Mouse (Mus musculus): ENCODE measurements at regions not wholly inside any gene's neighbourhood (a gene's known extent, or its start where the extent isn't known, plus 50 kb on each side); places are given as distances from the start of the nearest gene placed in this dataset.

GRCm38 (mm10) chr3:61740088-61740487 lies 374.3 kb upstream of the B430305J03Rik start:
- no peak for DNase-seq (ENCODE audit: extremely low read depth, insufficient read length, low spot score)

DNA sequence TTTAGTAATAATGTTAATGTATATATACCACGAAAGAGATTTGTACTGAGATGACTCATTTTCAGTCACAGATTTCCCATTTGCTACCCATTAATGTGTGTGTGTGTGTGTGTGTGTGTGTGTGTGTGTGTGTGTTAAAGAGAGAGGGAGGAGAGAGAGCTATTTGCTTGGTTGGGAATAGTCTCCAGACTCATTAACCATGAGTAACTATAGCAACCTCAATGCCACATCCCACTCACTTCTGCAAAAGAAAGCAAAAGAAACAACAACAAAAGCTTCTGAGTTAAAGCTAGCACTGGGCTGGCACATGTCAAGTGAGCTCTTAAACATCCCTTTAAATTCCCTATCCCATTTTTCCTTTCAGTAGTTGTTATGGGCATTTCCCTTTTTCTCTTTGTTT lies 372.8 kb upstream of the B430305J03Rik start:
- DNase-seq (ENCODE audit: extremely low read depth, insufficient read length, low spot score): no peak

- no peak for DNase-seq (ENCODE audit: extremely low read depth, insufficient read length, low spot score)
Observed at GRCm38 (mm10) chr3:61716785-61717184, 351.0 kb upstream of the B430305J03Rik start.

GRCm38 (mm10) chr3:61687933-61688705 lies 322.4 kb upstream of the B430305J03Rik start:
- no peak for DNase-seq (ENCODE audit: extremely low read depth, insufficient read length, low spot score)

GRCm38 (mm10) chr3:61670874-61671273 lies 305.1 kb upstream of the B430305J03Rik start:
- DNase-seq (ENCODE audit: extremely low read depth, insufficient read length, low spot score): no peak

GRCm38 (mm10) chr3:61656143-61656542 lies 290.4 kb upstream of the B430305J03Rik start:
- DNase-seq (ENCODE audit: extremely low read depth, insufficient read length, low spot score): no peak

- DNase-seq (ENCODE audit: extremely low read depth, insufficient read length, low spot score): no peak
Observed at GRCm38 (mm10) chr3:61628535-61628934, 262.8 kb upstream of the B430305J03Rik start.

GRCm38 (mm10) chr3:61628099-61628498 lies 262.3 kb upstream of the B430305J03Rik start:
- no peak for DNase-seq (ENCODE audit: extremely low read depth, insufficient read length, low spot score)

DNA sequence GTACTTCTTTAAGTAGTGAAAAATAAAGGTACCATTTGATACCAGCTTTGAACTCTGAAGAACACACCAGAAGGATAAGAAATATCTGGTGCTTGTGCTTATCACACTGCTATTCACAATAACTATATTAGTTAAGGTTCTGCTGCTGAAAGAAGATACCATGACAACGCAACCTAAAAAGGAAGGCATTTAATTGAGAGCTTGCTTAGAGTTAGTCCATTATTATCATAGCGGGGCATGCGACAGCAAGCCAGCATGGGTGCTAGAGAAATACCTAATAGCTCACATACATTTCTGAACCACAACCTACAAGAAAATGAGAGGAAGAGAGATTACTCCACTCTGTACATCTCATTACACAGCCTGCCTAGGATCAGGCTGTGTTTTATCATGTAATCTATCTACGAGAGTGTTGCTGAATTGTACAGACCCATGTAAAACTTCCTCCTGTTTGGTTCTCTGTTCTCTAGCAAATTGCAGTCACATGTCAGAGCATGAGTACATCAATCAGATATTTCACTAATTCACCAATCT lies 258.3 kb upstream of the B430305J03Rik start:
- DNase-seq (ENCODE audit: extremely low read depth, insufficient read length, low spot score): no peak

GRCm38 (mm10) chr3:61605469-61605868 lies 239.7 kb upstream of the B430305J03Rik start:
- DNase-seq (ENCODE audit: extremely low read depth, insufficient read length, low spot score): no peak

DNA sequence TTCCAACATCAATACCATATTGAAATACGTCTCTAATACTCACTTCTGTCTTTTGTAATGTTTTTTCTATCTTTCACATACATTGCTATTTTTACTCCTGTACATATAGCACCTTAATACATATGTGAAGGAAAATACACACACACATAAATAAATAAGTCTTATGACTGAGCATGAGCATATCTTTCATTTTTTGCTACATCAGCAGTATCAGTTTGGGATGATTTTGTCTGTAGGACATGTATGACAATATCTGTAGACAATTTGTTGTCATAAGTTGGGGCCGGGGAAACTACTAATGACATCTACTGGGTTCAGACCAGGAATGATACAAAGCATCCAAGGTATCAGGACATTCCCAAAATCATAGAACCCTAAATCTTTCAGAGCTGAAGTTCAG lies 237.1 kb upstream of the B430305J03Rik start:
- DNase-seq (ENCODE audit: extremely low read depth, insufficient read length, low spot score): no peak

DNA sequence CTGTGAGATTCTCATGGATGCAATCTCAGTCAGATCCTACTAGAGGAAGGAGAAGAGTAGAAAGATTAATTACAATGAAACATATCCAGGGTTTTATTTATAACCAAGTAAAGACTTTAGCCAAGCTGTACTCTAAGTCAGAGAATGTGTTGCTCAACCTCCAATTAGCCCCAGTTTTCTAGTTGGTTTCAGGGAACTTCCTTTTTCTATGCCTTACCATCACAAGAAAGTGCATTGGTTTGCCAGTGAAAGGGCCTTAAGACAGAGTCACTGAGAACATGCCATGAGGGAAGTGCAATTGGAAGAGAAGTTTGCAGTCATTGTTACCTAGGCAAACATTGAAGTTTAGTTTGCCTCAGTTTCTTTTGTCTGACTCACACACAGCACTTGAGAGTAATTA lies 229.8 kb upstream of the B430305J03Rik start:
- no peak for DNase-seq (ENCODE audit: extremely low read depth, insufficient read length, low spot score)

DNA sequence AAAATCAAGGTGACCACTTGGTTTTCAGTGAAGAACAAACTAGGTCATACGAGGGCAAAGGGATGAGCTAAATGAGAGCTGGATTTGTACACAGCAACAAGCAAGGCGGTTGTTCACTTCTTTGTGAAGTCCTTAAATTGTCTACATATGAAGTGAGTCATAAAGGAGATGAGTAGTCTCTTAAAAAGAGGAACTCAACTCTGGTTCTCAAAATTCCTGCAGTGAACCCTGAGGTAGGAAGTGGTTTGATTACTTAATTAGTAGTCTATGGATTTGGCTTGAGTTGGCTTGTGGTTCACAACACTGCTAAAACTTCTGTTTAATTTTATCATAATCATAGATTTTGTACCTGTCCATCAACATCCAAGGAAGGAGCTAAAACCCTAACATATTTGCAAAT lies 226.6 kb upstream of the B430305J03Rik start:
- no peak for DNase-seq (ENCODE audit: extremely low read depth, insufficient read length, low spot score)

DNA sequence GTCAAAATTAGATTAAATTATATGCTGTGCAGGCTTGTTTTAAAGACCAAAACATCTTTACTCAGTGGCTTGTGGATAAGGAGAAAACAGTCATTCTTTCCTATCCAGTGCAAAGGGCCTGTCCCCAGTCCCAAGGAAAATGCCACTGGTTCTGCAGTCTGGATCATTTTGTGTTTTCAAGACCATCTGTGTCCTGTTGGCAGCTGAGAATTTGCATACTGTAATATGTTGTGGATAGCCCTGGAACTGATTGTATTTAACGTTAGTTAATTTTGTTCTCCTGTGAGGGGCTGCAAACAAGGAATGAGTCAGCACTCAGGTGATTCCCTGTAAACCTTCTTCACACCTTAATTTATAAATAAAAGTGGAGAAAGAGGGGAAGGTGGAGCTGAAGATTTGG lies 217.9 kb upstream of the B430305J03Rik start:
- no peak for DNase-seq (ENCODE audit: extremely low read depth, insufficient read length, low spot score)

- DNase-seq (ENCODE audit: extremely low read depth, insufficient read length, low spot score): no peak
Observed at GRCm38 (mm10) chr3:61582927-61583326, 217.2 kb upstream of the B430305J03Rik start.

DNA sequence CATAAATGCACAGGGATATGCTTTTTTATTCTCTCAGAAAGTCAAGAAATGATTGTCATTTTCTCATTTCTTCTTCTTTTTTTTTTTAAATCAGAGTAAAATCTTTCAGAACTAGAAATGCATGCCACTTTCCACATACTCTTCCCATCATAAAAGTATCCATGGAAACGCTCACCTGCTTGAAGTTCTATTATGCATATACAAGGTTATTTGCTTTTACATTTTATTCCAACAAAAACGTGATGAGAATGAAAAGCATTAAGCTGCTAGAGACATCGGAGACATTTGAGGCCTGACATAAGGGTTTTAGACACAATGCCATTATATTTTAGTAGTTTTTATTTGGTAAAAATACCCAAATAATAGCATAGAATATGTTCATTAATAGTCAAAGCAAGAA lies 214.5 kb upstream of the B430305J03Rik start:
- no peak for DNase-seq (ENCODE audit: extremely low read depth, insufficient read length, low spot score)

- DNase-seq (ENCODE audit: extremely low read depth, insufficient read length, low spot score): no peak
Observed at GRCm38 (mm10) chr3:61537113-61537512, 171.4 kb upstream of the B430305J03Rik start.

DNA sequence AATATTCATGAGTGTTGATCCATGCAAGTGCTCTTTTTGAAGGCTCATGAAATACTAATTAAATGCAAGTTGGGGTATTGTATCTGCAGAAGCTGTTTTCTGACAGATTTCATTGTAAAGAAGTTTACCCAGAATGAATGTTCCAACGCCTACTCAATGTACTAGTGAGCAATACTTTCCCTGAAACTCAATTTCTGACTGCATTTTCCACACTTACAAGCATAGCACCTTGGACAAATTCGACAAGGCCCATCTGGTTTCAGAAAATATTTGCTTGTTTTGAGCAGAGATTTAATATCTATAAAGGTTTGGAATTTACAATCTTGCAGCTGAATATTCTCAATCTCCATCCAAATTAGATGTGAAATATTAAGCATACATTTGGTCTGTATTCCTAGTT lies 170.0 kb upstream of the B430305J03Rik start:
- DNase-seq (ENCODE audit: extremely low read depth, insufficient read length, low spot score): no peak

DNA sequence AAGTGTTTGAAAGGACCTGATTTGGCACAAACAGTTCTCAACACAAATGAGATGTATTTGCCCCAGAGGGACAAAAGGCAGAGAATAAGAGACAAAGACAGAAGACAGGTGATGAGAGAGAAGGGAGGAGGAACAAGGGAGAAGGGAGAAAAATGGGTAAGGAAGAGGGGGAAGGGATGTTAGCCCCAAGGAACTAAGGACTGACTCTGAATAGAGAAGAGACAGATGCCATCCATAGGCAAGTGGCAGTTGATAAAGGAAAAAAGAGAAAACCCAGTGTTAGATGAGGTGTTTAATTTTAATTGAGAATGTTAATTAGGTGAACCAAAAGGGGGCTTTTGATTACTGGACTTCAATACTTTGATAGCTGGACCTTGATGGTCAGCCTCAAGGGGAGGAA lies 137.4 kb upstream of the B430305J03Rik start:
- no peak for DNase-seq (ENCODE audit: extremely low read depth, insufficient read length, low spot score)

GRCm38 (mm10) chr3:61494835-61495234 lies 129.1 kb upstream of the B430305J03Rik start:
- DNase-seq (ENCODE audit: extremely low read depth, insufficient read length, low spot score): no peak

GRCm38 (mm10) chr3:61486808-61487389 lies 121.1 kb upstream of the B430305J03Rik start:
- DNase-seq (ENCODE audit: extremely low read depth, insufficient read length, low spot score): no peak

Data from 3134 (cell line).